Mouse (Mus musculus) liver (tissue): Measurements from ENCODE around the gene Psmd10.

ENCODE experiments used
- DNase-seq: peaks from one replicate; pipeline ENCODE4 v3.0.0-alpha.2; 2020; ENCODE audit warnings: mixed read lengths

Gene Psmd10

GRCm38 (mm10) chrX:140956272-140956940 is at the start of gene Psmd10, which contains the start of gene Atg4a:
TSS of gene Psmd10 (minus strand) at chrX:140956728.
TSS of gene Atg4a (plus strand) at chrX:140956907.
- DNase-seq: peak; percentile 94

DNA sequence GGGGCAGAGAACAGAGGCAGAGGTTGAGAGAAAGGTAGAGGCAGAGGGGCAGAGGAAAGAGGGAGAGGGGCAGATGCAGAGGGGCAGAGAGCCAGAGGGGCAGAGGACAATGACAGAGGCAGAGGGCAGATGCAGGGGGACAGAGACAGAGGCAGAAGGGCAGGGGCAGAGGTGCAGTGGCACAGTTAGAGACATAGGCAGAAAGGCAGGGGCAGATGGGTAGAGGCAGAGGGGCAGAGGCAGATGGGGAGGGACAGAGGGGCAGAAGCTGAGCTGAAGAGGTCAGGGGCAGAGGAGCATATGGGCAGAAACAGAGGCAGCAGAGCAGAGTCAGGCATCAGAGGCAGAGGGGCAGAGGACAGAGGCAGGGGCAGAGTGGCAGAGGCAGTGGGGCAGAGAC is 42.4 kb upstream of the Psmd10 start:
- no peak for DNase-seq

DNA sequence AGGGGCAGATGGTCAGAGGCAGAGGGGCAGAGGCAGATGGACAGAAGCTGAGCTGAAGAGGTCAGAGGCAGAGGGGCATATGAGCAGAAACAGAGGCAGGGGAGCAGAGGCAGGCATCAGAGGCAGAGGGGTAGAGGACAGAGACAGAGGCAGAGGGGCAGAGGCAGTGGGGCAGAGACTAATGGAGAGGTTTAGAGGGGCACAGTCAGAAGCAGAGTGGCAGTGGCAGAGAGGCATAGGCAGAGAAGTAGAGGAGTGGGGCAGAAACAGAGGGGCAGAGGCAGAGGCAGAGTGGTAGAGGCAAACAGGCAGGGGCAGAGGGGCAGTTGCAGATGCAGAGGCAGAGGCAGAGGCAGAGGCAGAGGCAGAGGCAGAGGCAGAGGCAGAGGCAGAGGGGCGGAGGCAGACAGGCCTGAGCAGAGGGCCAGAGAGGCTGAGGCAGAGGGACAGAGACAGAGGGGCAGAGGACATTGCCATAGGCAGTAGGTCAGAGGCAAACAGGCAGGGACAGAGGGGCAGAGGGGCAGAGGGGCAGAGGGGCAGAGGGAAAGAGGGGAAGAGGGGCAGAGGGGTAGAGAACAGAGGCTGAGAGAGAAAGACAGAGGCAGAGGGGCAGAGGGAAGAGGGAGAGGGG is 41.5 kb upstream of the Psmd10 start:
- DNase-seq: no peak

- DNase-seq: no peak
Measured at GRCm38 (mm10) chrX:140996909-140997516, 40.5 kb upstream of the Psmd10 start.

GRCm38 (mm10) chrX:140985256-140985655 is 28.7 kb upstream of the Psmd10 start:
- no peak for DNase-seq

DNA sequence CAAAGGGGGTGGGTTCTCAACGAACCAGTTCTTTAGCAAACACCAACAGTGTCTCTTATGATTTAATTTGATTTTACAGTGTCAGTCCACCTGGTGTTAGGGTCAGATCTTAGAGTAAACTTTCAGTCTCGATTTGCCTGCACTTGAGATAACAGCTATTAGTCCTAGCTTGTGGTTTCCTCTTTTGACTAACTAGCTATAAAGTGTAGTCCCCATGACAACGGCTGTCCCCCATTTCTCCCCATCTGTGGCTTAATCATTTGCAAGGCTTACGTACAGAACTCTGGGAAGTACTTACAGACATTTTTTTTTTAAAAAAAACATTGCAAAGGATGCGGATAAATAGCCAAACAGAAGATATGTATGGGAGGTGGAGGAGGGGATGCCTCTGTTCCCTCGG is 28.3 kb upstream of the Psmd10 start:
- DNase-seq: no peak

GRCm38 (mm10) chrX:140983206-140983960 is 26.9 kb upstream of the Psmd10 start:
- DNase-seq: no peak

- DNase-seq: no peak
Measured at GRCm38 (mm10) chrX:140980163-140980562, 23.6 kb upstream of the Psmd10 start.

DNA sequence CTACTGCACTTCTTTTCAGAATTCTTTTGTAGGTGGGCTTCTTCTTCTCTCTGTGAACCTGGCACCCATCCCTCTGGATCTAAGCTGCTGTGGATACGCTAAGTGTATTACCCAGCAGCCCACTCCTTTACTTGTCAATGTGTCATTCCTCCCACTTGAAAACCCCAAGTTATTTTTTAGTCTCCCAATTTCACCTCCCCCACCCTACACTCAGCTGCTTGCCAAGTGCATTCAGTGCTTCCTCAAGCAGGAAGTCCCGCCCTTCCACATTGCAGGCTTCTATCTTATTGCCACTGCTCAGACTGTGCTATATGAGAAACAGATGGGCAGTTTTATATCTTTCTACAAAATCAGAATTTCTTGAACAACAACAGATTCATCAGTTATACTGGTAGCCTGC is 23.0 kb upstream of the Psmd10 start:
- DNase-seq: no peak

DNA sequence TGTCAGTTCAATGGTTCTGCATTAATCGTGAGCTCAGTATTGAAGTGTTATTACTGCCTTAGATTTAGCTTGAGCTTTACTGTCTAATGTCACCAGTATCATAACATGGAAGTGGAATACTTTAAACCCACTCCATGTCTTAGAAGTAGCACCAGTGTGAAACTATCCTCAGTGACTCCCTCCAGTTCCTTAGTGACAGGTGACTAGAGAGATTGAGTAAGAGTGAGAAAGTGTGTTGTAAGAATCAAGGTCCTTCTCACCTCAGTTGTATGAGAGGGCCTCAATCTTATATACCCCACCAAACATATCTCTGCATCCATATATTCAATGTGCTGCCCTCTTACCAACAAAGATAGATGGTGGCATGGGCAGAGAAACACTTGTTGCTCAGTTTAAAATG is 22.4 kb upstream of the Psmd10 start:
- no peak for DNase-seq

DNA sequence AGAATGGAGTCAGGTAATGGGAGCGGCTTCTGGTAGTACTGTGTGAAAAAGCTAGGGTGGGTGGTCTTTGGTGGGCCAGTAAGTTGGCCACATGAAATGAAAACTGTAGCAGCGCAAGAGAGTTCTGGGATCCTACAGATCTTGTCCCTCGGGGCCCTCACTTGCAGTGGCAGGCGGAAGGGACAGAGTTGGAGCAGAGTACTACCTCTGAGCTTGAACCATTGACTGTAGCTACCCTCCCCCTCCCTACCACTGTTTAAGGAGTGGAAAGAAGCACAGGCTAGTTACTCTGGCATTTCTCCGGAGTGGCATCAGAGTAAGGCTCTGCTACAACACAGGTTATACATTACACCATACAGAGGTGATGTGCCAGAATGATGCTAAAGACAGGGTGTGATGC is 431 bp upstream of the Psmd10 start:
- DNase-seq: no peak

- peak; percentile 71 for DNase-seq
Measured at GRCm38 (mm10) chrX:140953618-140954017, 2.9 kb downstream of the Psmd10 start.

- DNase-seq: no peak
Measured at GRCm38 (mm10) chrX:140936271-140936670, 20.3 kb downstream of the Psmd10 start.

GRCm38 (mm10) chrX:140933263-140933662 is 23.3 kb downstream of the Psmd10 start:
- no peak for DNase-seq

- no peak for DNase-seq
Measured at GRCm38 (mm10) chrX:140932066-140932465, 24.5 kb downstream of the Psmd10 start.

DNA sequence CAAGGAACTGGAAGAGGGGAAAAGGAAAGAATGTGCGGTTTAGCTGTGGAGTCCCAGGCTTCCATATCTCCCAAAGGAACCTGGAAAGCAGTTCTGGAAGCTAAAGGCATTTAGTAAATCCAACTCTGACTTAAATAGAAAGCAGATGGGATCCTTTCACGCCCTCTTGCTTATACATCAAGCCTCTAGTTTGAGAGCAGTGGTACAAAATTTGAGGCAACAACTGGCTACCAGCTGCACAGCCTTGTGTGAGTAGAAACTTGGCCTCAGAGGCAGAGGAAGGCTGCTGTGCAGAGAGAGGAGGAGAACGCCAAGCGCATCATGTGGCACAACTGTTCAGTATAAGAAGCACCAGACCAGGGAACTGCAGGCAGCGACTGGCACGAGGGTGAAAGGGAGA is 35.2 kb downstream of the Psmd10 start:
- DNase-seq: no peak

DNA sequence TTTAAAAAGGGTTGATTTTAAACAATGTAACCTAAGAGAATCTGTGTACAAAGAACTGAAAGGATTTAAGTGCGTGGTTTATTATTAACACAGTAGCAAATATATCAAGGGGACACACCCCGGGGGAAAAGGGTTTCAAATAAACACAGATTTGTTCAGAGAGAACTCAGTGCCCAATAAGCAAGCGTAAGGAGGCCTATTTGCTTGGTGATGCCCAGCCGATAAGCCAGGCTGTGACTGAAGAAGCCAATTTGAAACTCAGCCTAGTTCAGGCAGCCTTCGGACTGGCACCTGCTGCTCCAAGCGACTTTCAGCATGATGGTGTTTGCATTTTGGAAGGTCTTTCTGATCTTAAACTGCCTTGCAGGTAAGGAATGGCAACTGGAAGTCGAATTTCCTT is 49.2 kb downstream of the Psmd10 start, which contains the start of gene Vsig1:
TSS of gene Vsig1 (plus strand) at position 249 of the 400 bp plus-strand sequence.
- DNase-seq: no peak

GRCm38 (mm10) chrX:140903487-140903886 is 53.0 kb downstream of the Psmd10 start:
- no peak for DNase-seq
